Mouse (Mus musculus) heart, embryonic 12.5 days (tissue): Measurements from ENCODE around the gene Fam104a. TPM values are rescaled to one million over a fixed set of nuclear protein-coding genes. Genes with fewer than 3 reads are reported as not detected.

Source experiments
- ATAC-seq: fragments of 200-750 bp; cut with Nextera tagmentation; 2 replicates; pipeline ENCODE4 v1.8.0; 2017; ENCODE audit warnings: moderate TSS enrichment, moderate library complexity; ENCODE audit not compliant: insufficient number of reproducible peaks, low FRiP score
- H3K27ac ChIP-seq: fragments of 300-500 bp; sonication (generic); 2 replicates; pipeline ENCODE4 v1.5.1; 2016; ENCODE audit warnings: mild to moderate bottlenecking, moderate library complexity; ENCODE audit not compliant: poor library complexity, severe bottlenecking
- H3K27me3 ChIP-seq: fragments of 300-500 bp; sonication (generic); replicated peaks from 2 replicates; pipeline ENCODE4 v1.6.1; 2016; ENCODE audit warnings: mild to moderate bottlenecking, moderate library complexity
- H3K36me3 ChIP-seq: fragments of 300-500 bp; sonication (generic); 2 replicates; pipeline ENCODE4 v1.6.1; 2016; ENCODE audit warnings: mild to moderate bottlenecking, moderate library complexity
- H3K4me1 ChIP-seq: fragments of 300-500 bp; sonication (generic); replicated peaks from 2 replicates; pipeline ENCODE4 v1.6.1; 2016; ENCODE audit warnings: mild to moderate bottlenecking
- H3K4me2 ChIP-seq: fragments of 300-500 bp; sonication (generic); 2 replicates; pipeline ENCODE4 v1.6.1; 2016; ENCODE audit warnings: mild to moderate bottlenecking, moderate library complexity
- H3K4me3 ChIP-seq: fragments of 300-500 bp; sonication (generic); 2 replicates; pipeline ENCODE4 v1.5.1; 2016; ENCODE audit warnings: mild to moderate bottlenecking
- H3K9ac ChIP-seq: fragments of 300-500 bp; sonication (generic); 2 replicates; pipeline ENCODE4 v1.6.1; 2016; ENCODE audit warnings: mild to moderate bottlenecking, moderate library complexity
- H3K9me3 ChIP-seq: fragments of 300-500 bp; sonication (generic); replicated peaks from 2 replicates; pipeline ENCODE4 v1.6.1; 2016; ENCODE audit warnings: mild to moderate bottlenecking, moderate library complexity
- WGBS: fragments of 180-500 bp; shearing (Covaris S2); methylation state at CpG from one replicate; pipeline ENCODE4 v1.1.7; 2016; 5-methylcytosine and 5-hydroxymethylcytosine counted together
- polyA plus RNA-seq: library from polyadenylated mRNA; unstranded; fragments of >200 nt; fragmentation: Nextera tagmentation; extraction: Ambion mirVana; gene quantifications from 2 replicates; pipeline ENCODE4 v1.2.1, GENCODE M21; 2016

The Fam104a gene
- polyA plus RNA-seq, 1 experiment from 2014 or later = 53.3 TPM

DNA sequence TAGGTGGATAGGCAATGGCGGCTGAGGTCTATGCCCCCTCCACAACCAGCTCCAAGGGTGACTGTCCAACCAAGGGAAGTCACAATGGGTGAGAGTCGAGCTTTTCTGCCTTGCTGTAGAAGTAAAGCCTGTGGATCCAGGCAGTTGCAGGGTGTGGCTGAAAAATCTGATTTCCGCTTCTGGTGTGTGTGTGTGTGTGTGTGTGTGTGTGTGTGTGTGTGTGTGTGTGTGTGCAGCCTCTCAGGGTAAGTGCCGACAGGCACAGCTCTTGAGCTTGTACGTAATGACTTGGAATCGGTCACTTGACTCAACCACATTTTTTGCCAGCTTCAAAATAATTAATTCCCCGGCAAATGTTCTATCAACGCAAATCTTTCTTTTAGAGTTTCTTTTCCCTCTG lies 52.7 kb downstream of the Fam104a start:
- H3K9ac ChIP-seq = no peak overlapping the region
- 75% methylated on average over 8 of the region's 8 CpGs for WGBS
- no peaks in the 10 kb centered on the region for H3K36me3 ChIP-seq
- H3K27ac ChIP-seq = no peak overlapping the region
- ATAC-seq = no peak
- H3K27me3 ChIP-seq = peaks cover 7% of the 10 kb centered on the region; the same call in 1 of the 2 replicates
- no peak overlapping the region for H3K4me3 ChIP-seq
- H3K4me1 ChIP-seq = no peaks in the 10 kb centered on the region
- H3K9me3 ChIP-seq = no peaks in the 10 kb centered on the region
- H3K4me2 ChIP-seq = no peak overlapping the region

DNA sequence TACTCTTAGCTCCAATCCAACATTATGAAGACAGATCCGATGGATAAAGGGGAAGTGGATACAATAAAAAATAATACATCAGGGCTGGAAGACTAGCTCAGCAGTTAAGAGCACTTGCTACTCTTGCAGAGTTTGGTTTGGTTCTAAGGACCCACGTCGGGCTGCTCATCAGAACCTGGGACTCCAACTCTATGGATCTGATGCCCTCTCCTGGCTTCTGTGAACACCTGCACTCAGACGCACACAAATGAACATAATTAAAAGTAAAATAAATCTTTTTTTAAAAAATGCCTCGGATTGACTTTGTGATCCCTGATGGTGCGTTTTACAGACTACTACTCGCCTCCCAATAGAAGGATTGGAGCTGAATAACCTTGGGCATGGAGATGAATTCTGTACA lies 53.3 kb downstream of the Fam104a start:
- H3K4me3 ChIP-seq = no peak overlapping the region
- H3K9ac ChIP-seq = no peak overlapping the region
- no peaks in the 10 kb centered on the region for H3K9me3 ChIP-seq
- H3K36me3 ChIP-seq = no peaks in the 10 kb centered on the region
- no peak for ATAC-seq
- WGBS = 55% methylated on average over 7 of the region's 7 CpGs
- H3K4me1 ChIP-seq = no peaks in the 10 kb centered on the region
- peaks cover 7% of the 10 kb centered on the region; the same call in 1 of the 2 replicates for H3K27me3 ChIP-seq
- H3K27ac ChIP-seq = no peak overlapping the region
- H3K4me2 ChIP-seq = no peak overlapping the region

DNA sequence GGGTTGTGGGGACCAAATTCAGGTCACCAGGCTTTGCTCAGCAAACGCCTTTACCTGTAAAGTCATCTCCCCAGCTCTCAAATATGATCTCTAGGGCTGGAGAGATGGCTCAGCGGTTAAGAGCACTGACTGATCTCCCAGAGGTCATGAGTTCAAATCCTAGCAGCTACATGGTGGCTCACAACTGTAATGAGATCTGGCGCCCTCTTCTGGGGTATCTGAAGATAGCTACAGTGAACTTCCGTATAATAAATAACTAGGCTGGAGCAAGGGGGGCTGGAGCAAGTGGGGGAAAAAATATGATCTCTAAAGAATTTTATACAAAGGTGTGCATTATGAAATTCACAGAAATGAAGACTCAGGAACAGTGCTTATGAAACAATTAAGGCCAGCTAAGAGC lies 56.2 kb downstream of the Fam104a start:
- ATAC-seq = no peak
- Histone ChIP-seq H3K4me1 (no peaks in the 10 kb centered on the region), H3K27me3 (peaks cover 11% of the 10 kb centered on the region; the same call in 1 of the 2 replicates), H3K36me3 (no peaks in the 10 kb centered on the region), H3K9ac (no peak overlapping the region), H3K27ac (no peak overlapping the region), H3K9me3 (no peaks in the 10 kb centered on the region), H3K4me2 (no peak overlapping the region), H3K4me3 (no peak overlapping the region)
- 51% methylated on average over 4 of the region's 4 CpGs for WGBS

DNA sequence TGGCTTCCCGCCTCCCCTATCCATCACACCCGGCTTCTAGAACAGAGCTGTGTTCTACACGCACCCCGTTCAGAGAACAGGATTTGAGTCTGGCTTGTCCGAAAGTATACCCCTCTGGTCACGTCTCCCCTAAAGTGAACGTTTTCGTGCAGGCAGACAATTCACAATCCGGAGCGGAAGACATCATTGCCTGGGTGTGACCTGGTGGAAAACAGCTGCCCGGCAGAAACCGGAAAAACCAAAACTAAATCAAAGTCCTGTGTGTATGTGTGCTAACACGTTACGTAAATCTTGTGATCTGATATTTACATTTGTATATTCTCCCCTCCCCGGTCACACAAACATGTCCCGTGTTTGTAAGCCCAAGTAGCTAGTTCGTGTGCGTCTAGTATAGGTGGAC lies 58.5 kb downstream of the Fam104a start:
- 87% methylated on average over 18 of the region's 18 CpGs for WGBS

DNA sequence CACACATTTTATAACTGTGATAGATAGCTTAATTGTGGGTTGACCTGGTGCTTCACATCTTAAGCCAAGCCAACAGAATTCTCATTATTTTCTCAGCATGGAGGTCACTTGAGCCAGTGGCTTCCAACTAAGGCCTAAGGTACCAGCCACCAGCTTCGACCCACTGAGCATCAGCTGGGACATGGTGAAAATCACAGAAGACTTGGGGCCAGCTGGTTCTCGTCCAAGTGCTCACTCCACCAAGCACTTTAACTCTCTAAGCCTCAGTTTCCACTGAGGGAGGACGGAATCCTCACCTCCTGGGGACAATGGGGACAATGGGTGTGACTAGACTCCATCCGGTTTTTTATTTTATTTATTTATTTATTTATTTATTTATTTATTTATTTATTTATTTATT lies 61.9 kb downstream of the Fam104a start:
- Histone ChIP-seq H3K4me2 (no peak overlapping the region), H3K27me3 (peaks cover 47% of the 10 kb centered on the region), H3K4me1 (peaks cover 26% of the 10 kb centered on the region), H3K9me3 (no peaks in the 10 kb centered on the region), H3K36me3 (no peaks in the 10 kb centered on the region), H3K4me3 (no peak overlapping the region), H3K27ac (no peak overlapping the region), H3K9ac (no peak overlapping the region)
- ATAC-seq = no peak
- 84% methylated on average over 4 of the region's 4 CpGs for WGBS

More for the DNA sequence above, 58.5 kb downstream of the Fam104a start:
- Histone ChIP-seq H3K27ac (no peak overlapping the region), H3K27me3 (peaks cover 29% of the 10 kb centered on the region), H3K9me3 (no peaks in the 10 kb centered on the region), H3K4me2 (no peak overlapping the region), H3K4me1 (peaks cover under 1% of the 10 kb centered on the region; the same call in 1 of the 2 replicates), H3K36me3 (no peaks in the 10 kb centered on the region), H3K4me3 (no peak overlapping the region), H3K9ac (no peak overlapping the region)
- ATAC-seq = no peak

DNA sequence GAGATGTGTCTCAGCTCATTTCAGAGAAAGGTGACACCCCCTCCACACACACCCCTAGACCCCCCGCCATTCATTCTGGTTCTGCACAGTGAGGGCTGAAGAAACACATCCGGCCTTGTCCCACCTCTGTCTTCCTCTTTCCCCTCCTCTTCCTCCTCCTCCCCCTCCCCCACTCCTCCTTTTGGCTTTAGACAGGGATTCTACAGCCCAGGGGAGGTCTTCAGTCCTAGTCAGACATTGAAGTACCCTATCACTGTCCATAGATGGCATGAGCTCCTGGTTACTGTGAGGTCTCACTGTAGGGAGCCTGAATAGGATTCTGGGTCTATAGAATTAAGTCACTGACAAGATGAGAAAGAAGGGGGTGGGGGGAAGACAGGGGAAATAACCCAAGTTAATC lies 63.0 kb downstream of the Fam104a start:
- WGBS = 66% methylated on average over 2 of the region's 2 CpGs
- peaks cover 47% of the 10 kb centered on the region for H3K27me3 ChIP-seq
- H3K9me3 ChIP-seq = no peaks in the 10 kb centered on the region
- no peak overlapping the region for H3K4me3 ChIP-seq
- H3K27ac ChIP-seq = no peak overlapping the region
- H3K9ac ChIP-seq = no peak overlapping the region
- H3K4me1 ChIP-seq = peaks cover 26% of the 10 kb centered on the region
- no peaks in the 10 kb centered on the region for H3K36me3 ChIP-seq
- no peak overlapping the region for H3K4me2 ChIP-seq
- no peak for ATAC-seq

DNA sequence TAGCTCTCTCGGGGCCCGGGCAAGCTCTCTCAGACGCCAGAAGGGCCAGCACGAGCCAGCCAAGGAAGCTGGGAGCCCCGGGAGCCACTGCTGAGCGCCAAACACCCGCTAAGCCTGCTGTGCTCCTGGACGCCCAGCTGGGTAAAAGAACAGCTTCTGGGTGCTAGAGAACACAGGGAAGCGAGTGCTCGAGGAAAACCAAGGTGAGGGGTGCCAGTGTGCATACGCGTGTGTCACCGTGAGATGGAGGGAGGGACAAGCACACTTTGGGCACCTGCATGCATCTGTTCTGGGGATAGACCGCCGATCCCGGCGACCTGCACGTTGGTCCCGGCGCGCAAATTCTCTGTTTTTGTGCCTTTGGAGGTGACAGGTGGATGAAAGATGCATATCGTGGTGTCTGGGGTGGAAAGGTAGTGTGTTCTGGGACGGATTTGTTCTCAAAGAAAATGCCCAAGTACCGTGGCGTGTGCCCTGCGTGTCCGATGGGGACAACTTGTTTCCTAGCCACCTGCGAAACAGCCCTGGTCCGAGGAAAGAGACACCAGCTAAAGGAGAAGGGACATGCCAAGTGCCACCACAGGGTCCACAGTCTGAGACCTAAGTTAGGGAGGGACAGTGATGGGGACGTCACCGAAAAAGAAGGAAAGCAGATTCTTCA lies 64.4 kb downstream of the Fam104a start:
- Histone ChIP-seq H3K9ac (peak overlapping the region; percentile 73), H3K4me1 (peaks cover 26% of the 10 kb centered on the region), H3K36me3 (no peaks in the 10 kb centered on the region), H3K4me3 (peak overlapping the region; percentile 53), H3K9me3 (no peaks in the 10 kb centered on the region), H3K27me3 (peaks cover 52% of the 10 kb centered on the region), H3K27ac (no peak overlapping the region), H3K4me2 (peak overlapping the region; percentile 98)
- ATAC-seq = no peak
- WGBS = 3% methylated on average over 31 of the region's 31 CpGs

DNA sequence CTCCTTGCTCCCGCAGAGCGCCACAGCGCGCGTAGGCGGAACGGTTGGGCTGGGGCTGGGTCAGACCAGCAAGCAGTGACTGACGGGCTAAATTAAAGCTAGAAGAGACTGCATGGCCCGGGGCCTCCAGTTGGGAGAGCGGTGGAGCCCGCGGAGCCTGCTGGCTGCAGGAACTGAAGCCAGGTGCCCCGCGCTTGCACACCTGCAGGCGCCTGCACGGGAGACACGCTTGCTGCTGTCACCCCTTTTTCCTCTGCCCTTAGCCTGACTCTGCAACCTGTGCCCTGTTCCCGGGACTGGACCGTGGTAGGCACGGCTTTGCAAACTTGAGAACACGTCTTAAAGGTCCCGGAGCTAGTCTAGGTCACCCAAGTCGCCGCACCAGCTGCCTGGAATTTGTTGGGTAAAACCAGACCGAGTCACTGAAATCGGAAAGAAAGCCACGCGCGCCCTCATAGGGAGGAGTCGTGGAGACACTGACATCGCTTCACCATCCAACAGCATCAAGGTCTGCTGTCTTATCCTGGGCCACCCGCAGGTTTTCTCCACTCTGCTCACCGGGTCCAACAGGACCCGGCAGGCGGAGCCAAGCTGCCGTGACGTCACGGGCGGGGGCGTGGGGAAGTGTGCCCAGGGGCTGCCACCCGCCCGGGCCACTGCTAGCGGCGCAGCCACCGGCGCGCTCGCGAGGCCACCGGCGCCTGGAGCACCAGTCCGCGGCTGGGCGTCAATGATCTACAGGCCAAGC lies 65.1 kb downstream of the Fam104a start, which contains the start of gene Sstr2:
Gene Sstr2, plus strand, starts transcription at position 671 of the 748 bp plus-strand sequence.
- peak within 1 kb of the TSS; percentile 98 for H3K4me2 ChIP-seq
- H3K9ac ChIP-seq = peak within 1 kb of the TSS; percentile 73

DNA sequence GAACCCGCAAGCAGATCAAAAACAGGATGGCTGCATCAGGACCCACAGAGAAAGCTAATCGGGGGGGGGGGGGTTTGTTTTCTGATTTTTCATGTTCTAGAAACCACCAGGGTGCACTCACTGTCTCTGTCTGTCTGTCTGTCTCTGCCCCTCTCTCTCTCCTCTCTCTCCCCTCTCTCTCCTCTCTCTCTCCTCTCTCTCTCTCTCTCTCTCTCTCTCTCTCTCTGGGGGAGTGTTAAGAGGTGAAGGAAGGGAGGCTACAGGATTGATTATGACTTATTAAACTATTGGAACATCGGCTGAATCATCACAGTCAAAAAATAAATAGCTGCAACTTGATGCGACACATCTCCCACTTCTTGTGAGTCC lies 65.7 kb downstream of the Fam104a start:
- 27% methylated on average over 4 of the region's 4 CpGs for WGBS
- ATAC-seq = no peak
- H3K27me3 ChIP-seq = peaks cover 56% of the 10 kb centered on the region

More for the DNA sequence above, 65.1 kb downstream of the Fam104a start, which contains the start of gene Sstr2:
- H3K4me1 ChIP-seq = peaks cover 26% of the 10 kb centered on the region
- WGBS = under 1% methylated on average over 54 of the region's 54 CpGs
- H3K36me3 ChIP-seq = no peaks in the 10 kb centered on the region
- H3K4me3 ChIP-seq = peak within 1 kb of the TSS; percentile 53
- ATAC-seq = peak; percentile 56
- H3K9me3 ChIP-seq = no peaks in the 10 kb centered on the region
- H3K27ac ChIP-seq = no peak within 1 kb of the TSS
- H3K27me3 ChIP-seq = peaks cover 52% of the 10 kb centered on the region

DNA sequence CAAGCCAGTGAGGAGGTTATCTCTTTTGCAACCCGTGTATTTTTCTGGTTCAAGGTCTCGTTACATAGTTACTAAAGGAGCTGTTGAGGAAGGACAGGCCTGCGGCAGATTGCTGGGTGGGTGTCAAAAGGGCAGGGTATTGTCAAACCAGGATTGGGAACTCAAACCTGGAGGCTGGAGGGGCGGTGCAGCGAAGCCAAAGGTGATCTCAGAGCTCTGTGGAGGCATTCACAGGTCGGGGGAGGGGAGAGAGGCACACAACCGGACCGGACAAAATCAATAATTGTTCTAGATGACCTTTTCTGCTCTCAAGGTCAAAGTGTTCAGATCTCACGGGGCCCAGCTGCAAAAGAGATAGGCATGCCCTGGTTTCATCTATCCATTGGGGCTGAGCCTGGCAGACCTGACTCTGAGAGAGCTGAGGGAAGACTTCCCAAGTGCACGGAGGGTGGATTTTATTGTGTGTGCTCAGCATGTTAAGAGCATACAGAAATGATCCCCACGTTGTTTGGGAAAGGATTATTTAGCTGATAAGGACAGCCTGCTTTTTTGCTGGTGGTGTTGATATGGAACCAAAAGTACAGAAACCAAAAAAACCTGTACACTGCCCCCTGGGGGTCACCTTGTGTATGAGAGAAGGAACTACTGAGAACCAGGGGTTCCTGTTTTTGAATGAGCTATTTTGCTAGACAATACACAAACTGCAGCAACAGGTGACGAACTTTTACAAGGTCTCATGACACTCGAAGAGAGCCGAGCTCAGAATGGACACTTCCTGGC lies 66.6 kb downstream of the Fam104a start:
- 51% methylated on average over 14 of the region's 14 CpGs for WGBS
- no peak overlapping the region for H3K4me3 ChIP-seq
- no peak overlapping the region for H3K4me2 ChIP-seq
- ATAC-seq = no peak
- H3K27ac ChIP-seq = no peak overlapping the region
- H3K9ac ChIP-seq = no peak overlapping the region
- H3K9me3 ChIP-seq = no peaks in the 10 kb centered on the region
- H3K36me3 ChIP-seq = no peaks in the 10 kb centered on the region
- H3K4me1 ChIP-seq = peaks cover 27% of the 10 kb centered on the region
- peaks cover 52% of the 10 kb centered on the region for H3K27me3 ChIP-seq

More for the DNA sequence above, 65.7 kb downstream of the Fam104a start:
- Histone ChIP-seq H3K4me2 (peak overlapping the region; percentile 98), H3K27ac (no peak overlapping the region), H3K9me3 (no peaks in the 10 kb centered on the region), H3K4me3 (peak overlapping the region; percentile 53), H3K36me3 (no peaks in the 10 kb centered on the region), H3K9ac (peak overlapping the region; percentile 73; the same call in 1 of the 2 replicates), H3K4me1 (peaks cover 26% of the 10 kb centered on the region)

DNA sequence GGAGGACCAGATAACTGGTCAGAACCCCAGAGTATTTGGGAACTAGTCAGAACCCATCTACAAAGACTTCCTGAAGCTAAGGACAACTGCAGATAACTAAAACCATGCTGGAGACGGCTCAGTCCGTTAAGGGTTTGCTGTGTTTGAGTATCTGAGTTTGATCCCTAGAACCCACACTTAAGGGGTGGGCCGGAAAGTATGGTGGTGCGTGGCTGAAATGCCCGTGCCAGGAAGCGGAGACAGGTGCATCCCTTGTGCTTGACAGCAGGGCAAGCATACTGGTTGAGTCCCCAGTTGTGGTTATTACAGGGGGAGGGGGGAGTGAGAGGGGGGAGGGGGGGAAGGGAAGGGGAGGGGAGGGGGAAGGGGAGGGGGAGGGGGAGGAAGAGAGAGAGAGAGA lies 69.5 kb downstream of the Fam104a start:
- no peak for ATAC-seq
- 63% methylated on average over 6 of the region's 6 CpGs for WGBS
- Histone ChIP-seq H3K4me3 (no peak overlapping the region), H3K9me3 (no peaks in the 10 kb centered on the region), H3K4me1 (peaks cover 26% of the 10 kb centered on the region), H3K27me3 (peaks cover 25% of the 10 kb centered on the region), H3K27ac (no peak overlapping the region), H3K36me3 (no peaks in the 10 kb centered on the region), H3K9ac (no peak overlapping the region), H3K4me2 (no peak overlapping the region)
